Mouse (Mus musculus) 3T3-L1 (cell line): ENCODE results near the gene Tgfbr2.

Experiments used
- DNase-seq: peaks from one replicate; pipeline ENCODE4 v3.0.0-alpha.2; 2015; ENCODE audit warnings: low read depth, low spot score

Gene Tgfbr2

DNA sequence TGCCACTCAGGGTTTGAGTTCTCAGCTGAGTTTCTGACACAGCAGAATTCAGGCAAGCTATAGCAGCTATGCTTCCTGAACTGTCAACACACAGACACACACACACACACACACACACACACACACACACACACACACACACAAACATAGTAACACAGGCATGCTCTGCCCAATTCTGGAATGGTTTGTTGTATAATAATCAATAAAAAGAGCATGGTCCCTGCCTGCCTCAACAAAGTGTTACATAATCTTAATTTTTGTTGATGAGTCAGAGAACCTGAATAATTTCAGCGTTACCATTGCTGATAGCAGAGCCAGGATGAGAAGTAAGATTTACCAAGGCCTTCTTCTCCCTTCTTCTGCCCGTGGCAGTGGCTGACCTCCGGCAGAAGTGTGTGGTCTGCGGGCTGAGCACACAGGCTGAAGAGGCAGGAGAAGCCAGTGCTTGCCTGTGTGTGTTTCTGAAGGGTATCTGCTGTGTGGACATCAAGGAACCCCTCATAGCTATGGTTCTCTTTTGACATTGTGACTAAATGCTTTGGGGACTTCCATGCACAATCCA is 18.8 kb upstream of the Tgfbr2 start:
- no peak for DNase-seq

DNA sequence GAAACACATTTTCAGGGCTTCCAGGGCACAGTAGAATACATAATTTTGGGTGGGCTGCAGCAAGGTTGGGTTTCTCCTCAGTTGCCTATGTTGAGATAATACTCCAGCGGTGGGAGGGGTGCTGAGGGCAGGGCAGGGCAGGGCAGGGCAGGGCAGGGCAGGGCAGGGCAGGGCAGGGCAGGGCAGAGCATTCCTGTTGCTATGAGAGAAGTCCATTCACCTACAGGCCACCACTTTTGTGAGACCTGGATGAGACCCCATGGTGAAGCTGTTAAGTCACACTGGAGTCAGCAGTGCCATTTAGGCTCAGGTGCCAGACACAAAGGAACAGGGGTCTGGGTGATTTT is 18.3 kb upstream of the Tgfbr2 start:
- no peak for DNase-seq

DNA sequence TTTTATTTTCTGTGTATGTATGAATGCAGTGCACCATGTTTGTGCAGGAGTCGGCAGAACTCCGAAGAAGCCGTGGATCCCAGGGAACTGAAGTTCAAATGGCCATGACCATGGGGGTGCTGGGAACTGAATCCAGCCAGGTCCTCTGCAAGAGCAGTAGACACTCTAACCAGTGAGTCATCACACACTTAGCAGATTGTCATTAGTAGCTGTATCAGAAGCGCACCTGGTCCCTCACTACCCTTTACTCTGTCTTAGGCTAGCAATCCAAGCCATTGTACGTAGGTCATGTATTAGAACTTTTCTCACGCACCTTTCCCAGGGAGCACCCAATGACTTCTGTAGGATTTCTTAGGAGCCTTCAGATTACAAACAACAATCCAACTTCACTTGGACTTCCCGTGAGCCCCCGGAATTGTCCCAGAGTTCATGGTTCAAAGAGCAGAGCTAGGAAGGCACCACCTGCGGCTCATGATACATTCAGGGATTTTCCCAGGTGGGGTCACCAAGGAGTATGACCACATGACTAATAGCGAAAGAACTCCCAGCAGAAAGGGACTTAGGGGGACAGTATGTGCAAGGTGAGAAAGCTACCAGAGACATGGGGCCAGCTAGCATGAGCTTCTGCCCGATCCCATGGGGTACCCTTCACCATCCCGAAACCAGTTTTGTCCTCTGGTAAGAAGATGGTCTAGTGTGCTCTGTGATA is 17.8 kb upstream of the Tgfbr2 start:
- no peak for DNase-seq

DNA sequence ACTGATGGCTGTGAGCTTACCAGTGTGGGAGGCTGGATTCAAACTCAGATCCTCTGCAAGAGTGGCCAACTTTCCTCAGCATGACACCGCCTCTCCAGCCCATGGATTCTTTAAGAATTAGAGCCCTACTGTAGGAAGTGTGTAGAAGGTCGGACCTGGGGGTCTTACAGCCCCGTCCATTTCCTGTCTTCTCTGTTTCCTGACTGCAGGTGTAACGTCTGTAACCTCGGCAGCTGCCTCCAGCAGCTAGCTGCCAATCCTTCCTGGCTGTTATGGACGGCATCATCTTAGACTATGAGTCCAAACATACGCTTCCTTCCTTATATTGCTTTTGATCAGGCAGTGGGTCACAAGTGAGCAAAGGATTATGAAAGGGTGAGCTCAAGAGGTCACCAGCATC is 17.1 kb upstream of the Tgfbr2 start:
- no peak for DNase-seq

DNA sequence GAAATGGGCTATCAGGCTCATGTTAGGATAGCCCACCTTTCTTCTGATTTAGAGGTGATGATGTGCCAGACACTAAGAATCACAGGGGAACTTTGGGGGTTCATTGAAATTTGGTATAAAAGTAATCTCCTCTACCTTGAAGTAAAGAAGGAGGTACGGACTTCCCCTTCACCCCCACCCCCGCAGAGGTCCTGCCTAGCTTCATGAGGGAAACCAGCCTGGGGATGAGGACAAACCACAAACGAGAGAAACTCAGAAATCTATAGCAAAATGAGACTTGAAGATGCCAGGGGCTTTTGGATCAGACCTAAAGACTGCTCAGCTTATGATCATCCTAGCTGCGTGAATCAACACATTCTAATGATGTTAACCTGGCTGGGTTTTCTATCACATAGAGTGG is 14.7 kb upstream of the Tgfbr2 start:
- no peak for DNase-seq

DNA sequence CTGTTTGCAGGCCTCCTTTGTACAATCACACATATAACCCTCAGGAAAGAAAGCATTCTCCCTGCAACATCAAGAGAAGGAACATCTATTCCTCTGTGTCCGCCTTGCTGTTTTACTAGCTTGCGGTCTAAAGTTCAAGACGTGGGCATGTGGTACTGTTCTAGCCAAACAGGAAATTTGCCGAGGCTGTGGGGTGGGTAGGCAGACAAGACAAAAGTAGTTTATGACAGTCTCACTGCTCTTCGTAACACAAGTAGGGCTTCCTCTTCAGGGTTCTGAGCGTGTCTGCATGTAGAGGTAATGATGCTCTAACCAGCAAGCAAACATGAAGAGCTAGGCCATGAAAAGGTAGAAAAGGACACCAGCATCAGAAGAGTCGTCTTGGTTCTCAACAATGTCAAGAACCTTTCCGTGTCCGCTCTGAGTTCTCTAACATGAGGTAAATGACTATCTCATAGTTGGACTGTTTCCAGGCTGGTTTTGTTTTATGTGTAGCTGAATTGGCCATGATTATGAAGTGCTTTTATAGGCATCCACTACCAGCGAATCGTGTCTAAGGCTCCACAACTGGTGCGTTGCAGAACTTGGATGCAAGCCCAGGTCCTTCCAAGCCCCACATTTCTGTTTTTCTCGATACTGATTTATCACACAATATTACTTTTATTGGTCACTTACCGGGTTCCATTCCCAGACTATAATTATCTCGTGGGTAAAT is 13.9 kb upstream of the Tgfbr2 start:
- DNase-seq, result no peak

DNA sequence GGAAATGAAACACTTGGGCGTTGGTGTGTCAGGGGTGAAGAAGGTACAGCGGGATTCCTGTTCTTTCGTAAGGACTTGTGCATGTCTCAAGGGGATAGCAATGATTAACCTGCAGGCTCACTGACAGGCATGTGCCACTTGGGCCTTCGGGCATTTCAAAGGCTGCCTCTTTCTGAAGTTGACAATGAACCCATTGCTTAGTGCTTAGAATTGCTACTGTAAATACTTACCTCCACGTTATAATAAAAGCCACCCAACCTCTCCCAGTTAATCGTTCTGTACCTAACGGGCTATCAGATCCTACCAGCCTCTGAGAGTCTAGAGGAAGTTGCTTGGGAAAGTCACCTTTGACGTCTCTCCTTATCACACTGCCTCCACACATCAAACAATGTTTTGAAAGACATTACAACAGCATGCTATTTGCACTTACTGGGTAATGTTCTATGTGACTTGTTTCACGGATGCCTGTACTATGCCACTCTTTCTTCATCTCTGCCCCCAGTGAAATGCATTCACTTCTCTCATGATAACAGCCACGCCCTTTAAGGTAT is 12.1 kb upstream of the Tgfbr2 start:
- DNase-seq, result no peak

DNA sequence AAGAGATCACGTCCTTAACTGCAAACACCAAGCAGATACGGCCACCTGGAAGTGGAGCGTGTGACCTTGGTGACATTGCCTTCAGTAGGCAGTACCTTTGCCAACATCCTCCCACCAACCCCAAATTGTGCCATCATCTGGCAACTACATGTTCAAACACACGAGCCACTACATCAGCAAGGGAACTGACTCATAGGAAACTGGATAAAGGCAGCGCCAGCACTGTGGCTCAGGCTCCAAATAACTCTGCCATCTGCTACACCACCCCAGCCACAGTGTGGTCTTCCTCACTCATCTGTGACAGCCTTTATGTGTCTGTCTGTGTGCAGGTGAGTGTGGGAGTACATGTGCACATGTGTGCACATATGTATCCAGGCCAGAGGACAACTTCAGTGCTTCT is 9.7 kb upstream of the Tgfbr2 start:
- peak; percentile 12 for DNase-seq

DNA sequence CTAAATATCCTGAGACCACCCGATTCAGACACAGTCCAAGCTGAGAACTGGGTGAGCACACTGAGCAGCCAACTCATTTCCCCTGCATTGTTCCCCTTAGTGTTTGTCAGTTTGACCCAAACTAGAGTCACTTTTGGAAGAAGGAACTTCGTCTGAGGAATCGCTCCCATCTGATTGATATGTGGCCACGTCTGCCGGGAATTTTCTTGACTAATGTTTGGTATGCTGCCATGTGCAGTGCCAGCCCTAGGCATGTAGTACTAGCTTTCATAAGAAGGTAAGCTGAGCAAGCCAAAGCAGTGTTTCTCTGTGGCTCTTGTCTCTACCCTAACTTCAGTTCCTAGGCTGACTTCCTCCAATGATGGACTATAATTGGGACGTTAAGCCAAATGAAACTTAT is 7.9 kb upstream of the Tgfbr2 start:
- no peak for DNase-seq

DNA sequence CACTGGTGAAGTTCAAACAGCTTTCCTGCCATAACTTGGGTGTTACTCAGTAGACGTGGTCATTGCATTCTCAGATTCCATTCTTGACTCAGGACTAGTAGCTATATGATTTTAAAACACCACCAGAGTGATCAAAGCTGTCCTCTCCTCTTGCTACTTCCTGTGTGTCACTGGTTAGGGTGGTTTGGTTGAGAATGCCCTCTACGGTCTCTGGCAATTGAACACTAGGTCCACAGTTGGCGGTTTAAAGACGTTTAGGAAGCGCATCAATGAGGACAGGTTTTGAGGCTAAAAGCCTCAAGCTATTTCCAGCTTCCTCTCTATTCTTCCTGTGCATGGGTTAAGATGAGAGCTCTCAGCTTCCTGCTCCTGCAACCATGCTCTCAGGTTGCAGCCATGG is 6.4 kb upstream of the Tgfbr2 start:
- DNase-seq, result no peak

DNA sequence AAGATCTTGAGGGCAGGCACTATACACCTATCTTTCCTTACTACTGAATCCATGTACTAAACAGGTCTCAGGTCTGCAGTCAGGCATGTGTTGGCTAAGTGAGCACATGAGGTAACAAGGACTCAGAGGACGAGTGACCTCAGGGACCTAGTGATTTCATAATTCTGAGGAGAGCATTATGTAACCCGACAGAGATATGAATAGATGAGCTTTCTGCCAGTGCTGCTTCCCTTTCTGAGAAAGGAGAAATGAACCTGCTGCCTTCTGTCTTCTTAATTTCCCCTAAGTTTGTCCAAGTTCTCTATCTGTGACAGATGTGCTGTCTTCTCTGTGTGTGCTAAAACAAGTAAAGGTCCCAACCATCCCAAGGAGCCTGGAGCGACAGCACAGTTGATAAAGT is 3.0 kb upstream of the Tgfbr2 start:
- DNase-seq, result no peak

DNA sequence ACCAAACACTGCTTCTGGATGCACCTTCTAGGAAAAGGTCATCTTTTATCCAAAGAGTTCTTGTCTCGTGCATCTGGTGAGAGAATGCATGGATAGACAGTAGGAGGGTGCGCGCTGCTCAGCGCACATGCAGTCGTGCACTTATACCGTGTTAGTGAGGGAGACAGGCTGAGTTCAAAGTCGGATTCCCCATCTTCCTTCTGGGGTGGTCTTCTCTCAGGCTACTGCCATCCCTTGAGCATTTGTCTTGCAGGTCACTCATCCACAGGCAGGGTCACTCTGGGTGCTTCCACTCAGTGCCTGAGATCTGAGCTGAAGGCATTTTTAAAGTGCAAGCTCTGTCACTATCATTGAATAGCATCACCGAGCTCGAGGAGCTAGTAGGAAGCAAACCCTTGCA is 1.9 kb upstream of the Tgfbr2 start:
- DNase-seq, result no peak

DNA sequence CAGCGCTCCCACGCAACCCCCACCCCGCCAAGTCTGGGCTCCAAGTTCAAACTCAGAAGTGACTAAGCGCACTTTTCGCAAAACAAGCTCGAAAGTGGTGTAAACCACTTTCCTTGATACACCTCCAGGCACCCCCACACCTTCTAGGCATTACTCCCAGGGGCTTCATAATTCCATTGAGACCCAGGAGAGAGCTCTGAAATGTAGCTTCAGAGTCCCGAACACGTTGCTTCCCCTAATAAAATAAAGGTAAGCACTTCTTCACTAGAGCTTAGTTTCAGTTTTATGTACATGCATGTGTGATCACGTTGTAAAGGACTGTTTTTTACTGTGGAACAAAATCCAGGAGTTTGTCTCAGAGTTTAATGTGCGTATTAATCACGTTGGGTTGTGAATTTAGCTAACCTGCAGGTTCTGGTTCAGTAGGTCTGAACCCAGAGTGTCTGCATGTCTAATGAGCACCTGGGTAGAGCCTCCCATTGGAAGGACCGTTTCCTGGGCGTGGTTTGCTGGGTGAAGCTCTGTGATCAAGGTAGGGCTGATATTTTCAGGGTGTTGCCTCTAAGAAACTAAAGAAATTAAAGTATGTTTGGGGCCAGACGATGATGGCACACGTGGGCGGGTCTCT is 442 bp upstream of the Tgfbr2 start:
- DNase-seq, result peak; percentile 59

DNA sequence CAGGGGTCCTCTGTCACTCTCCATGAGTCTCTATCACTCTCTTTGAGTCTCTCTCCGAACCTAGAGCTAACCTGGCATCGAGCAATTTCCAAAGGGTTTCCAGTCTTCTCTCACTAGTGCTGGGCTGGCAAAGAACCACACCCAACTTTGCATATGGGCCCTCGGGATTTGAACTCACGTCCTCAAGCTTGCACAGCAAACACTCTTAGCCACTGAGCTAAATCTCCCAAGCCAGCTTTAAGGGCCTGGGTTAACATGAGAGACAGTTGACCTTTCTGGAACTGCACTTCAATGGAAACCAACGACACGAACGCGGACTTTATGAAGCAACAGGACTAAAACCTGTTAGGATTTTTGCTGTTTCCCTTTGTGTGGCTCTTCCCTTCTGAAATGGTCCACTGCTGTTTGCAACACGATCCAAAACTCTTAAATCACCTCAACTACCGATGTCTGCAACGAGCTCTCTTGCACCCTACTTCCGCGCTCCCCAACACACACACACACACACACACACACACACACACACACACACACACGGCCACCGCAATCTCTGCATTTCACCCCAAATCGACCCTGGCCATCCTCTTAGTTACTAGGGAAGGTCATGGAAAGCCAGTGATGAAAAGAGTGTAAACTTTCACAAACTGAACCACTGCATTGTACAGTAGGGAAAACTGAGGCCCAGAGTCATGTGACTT is 1.5 kb downstream of the Tgfbr2 start:
- peak; percentile 18 for DNase-seq

DNA sequence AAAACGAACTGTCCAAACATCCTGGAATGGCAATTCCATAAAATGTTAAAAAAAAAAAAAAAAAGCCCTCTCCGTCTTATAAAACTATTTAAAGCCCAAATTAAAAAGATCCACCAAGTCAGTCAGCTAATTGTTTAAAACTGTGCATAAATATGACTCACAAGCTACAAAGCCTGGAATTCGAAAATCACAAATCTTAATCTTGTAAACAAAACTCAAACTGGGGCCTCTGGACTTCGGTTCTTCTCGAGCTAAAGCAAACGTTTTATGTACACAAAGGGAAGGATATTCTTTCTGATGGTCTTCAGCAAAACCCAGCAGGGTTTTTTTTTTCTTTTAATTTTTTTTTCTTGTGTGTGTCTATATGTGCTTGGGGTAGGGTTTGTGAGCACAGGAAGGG is 2.1 kb downstream of the Tgfbr2 start:
- DNase-seq, result no peak

DNA sequence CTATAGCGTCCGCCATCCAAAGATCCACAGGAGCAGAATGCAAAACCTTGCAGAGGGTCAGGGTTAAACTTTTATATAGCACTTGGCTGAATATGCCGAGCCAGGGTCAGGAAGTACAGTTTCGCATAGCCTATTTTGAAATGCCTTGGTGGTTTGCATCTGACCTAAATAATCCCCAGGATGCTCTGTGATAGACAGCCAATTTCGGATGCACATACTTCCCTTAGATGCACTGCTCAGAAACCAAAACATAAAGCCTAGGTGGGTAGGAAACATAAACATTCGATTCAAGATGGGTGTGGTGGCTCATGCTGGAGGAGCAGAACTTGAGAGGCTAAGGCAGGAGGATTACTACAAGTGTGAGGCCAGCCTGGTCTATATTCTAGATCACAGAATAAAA is 6.1 kb downstream of the Tgfbr2 start:
- DNase-seq, result no peak

DNA sequence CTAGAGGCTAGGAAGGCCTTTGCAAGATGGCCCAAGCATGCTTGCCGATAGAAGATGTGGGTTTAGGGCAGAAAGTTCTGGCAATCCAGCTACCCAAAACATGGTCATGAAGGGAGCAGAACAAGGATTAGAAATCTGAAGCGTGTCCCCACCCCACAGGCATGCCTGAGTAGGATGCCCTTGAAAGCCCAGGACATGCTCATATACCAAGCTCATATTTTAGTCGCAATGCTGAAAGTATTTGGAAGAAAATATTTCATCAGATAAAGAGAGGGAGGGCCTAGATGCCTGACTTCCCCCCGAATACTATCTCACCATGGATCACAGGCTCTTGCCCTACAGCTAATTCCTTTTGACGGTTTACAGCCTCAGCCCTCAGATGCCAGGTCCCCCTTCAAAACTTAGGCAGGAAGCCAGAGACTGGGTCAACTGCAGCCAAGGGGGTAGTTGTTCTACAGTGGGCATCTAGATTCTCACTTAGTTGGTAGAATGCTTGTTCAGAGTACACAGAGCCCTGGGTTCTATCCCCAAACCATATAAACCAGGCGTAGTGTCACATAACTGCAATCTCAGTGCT is 7.8 kb downstream of the Tgfbr2 start:
- DNase-seq, result no peak

DNA sequence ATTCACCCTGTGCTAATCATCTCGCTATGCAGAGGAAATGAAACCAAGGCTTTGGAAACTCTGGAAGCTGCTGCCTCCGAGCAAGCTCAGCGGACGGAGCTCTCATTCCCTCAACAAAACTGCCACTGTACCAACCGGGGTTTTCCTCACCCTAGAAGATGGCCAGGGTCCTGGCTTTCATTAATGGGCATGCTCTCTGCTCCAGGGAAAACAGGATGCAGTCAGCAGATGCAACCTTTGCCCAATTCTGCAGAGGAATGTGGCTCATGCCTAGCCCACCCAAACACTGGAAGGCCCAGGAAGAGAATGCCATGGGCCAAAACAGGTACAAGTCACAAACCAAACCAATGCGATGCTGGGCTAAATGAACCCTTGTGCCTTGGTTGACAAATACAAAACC is 8.8 kb downstream of the Tgfbr2 start:
- no peak for DNase-seq

DNA sequence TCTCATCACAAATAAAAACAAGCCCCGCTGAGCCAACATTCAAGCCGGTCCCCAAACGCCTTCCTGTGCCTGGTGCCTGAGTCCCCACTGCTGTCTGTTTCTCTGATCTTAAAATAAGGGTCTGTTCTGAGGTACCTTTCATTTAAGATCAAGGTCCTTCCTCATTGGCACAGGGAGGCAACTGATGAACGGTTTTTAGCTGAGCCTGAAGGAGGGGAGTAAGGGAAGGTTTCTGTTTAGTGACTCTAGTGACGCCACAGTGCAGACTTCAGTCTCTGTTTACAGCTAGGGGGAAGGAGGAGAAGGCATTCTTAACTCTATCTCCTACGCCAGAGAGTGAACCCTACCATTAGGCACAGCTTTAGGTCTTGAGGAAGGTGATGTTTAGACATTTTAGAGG is 11.3 kb downstream of the Tgfbr2 start:
- DNase-seq, result no peak

DNA sequence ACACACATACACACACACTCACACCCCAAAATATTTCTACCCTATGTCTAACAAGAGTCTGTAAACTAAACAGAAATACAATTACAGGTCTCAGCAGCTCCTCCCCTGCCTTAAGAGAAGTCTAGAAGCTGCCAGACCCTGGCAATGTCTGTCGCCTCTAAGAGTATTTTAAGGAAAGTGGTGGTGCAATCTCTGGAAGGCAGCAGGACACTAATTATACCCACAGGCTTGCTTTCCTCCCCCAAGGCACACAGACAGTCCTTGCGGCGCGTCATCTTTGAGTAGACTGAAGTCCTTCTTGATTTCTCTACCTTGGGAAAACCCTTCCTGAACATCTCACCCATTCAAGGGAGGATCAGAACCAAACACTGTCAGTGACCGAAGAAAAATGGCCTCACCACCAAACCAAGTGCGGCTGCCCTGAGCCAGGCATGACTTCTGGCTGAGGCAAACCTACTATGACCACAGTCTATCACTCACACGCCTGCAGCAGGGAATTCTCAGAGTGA is 12.2 kb downstream of the Tgfbr2 start:
- no peak for DNase-seq

DNA sequence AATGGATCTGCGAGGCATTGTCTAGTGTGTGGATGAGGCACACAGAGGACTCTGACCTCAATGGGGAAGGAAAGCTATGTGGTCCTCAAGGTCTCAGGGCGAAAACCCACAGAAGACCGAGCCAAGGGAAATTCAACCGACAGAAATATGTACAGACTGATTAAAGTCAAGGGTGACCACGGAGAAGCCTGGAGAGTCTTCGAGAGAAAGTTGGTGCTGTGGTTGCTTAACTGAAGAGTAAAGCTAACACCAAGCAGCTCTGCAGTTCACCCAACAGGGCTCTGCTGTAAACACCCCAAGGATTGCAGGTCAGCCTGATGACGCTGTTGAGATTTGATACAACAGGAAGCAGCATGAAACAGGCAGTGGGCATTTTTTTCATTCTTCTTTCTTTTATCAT is 14.3 kb downstream of the Tgfbr2 start:
- no peak for DNase-seq
